Mouse (Mus musculus) layer of hippocampus, adult 18-20 months (tissue): ENCODE results near the gene Myo16. TPM values are rescaled to one million over a fixed set of nuclear protein-coding genes. Genes with fewer than 3 reads are reported as not detected.

ENCODE experiments used
- DNase-seq, 2 experiments: peaks; one replicate each; pipeline ENCODE4 v3.0.0; 2022; ENCODE audit warnings: low spot score in 2 of 2
- total RNA-seq, 2 experiments: library from RNA; stranded (reverse); gene quantifications; 2 replicates each; pipeline ENCODE4 v1.2.3; 2021

The Myo16 gene
- total RNA-seq, 2 experiments from 2014 or later: 20.0 to 20.1 TPM

DNA sequence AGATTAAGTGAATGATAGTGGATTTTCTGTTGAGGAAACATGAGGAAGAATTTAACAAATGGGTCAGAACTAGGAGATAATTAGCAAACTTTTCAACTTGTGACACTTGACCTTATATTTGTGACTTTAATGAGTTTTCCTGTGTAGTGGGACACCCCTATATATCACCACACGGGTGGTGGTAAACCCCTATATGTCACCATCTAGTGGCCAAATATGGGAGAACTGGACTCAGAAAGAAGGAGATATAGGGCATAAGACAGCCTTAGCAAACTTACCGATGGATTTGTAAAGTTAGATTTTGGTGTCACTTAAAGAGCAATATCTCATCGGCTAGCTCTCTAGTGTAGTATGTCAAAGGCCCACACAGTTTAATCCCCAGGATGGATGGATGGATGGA, 147.1 kb downstream of the Myo16 start:
- DNase-seq: peak in 1 of 2 experiments; percentile 10

DNA sequence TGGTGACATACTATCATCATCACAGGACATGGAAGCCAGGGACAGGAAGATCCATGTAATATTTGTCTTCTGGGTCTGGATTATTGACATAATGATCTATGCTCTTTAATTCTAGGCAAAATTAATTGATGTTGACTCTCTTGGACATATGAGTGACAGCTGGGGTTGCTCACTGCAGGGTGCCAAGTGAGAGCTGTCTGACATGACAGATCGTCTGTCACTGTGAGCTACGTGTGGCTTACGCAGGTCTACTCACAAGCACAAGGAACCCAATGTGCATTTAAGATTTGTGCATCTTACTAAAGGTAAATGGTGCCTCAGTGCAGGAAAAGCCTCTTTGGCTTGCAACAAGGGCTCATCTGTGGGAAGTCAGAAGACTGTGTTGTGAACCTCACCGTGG, 149.3 kb downstream of the Myo16 start:
- DNase-seq: no peak

DNA sequence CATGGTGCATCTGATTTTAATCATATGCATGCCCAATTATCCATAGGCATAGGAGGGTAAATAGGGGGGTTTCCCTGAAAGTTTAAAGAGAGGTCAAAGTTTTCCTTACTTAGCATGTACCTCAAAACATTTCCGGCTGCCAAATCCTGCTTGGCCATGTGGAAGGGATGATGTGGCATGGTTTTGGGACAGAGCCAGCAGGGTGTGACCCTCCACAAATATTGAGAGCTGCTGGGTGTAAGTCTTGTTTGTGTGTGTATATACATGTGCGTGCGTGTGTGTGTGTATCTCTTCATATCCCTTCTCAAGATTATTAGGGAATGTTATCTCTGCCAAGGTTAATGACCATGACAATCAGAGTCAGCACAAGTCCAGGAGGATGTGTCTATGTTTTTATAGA, 150.3 kb downstream of the Myo16 start:
- DNase-seq: no peak

DNA sequence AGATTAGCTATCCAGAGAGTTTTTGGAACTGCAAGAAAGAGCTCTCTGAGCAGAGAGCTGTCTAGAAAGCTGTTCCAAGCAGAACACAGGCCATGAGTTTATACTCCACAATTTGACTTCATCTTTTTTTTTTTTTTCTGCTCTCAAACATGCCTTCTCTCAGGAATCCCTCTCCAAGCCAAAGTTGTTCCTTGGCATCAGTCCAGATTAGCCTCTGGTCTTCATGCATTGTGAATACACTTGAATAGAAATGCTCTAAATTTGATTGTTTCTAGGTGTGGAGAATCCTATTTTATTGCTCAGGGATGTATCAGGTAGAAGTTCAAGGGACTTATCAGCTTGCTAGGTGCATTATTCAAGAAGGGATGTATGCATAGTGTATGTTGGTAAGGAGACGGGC, 151.0 kb downstream of the Myo16 start:
- no peak for DNase-seq

GRCm38 (mm10) chr8:10307345-10307744, 153.6 kb downstream of the Myo16 start:
- no peak for DNase-seq

GRCm38 (mm10) chr8:10307770-10308476, 154.2 kb downstream of the Myo16 start:
- DNase-seq: peak in 1 of 2 experiments; percentile 3

DNA sequence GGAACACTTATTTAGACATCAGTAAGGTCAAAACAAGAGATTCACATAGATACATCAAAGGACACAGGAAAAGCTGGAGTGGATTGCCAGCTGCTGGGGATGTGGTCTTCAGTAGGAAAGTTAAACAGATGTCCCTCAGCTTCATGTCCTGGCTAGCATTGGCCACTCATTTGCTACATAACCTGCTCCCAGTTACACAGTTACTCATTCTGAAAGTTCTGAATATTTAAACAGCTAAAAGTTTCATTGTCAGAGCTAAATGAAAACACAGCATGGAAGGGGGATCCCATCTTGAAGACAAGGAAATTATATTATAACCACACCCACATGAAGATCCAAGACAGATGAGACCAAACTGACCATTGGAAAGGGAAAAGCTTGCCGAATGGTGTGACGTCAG, 156.8 kb downstream of the Myo16 start:
- no peak for DNase-seq

DNA sequence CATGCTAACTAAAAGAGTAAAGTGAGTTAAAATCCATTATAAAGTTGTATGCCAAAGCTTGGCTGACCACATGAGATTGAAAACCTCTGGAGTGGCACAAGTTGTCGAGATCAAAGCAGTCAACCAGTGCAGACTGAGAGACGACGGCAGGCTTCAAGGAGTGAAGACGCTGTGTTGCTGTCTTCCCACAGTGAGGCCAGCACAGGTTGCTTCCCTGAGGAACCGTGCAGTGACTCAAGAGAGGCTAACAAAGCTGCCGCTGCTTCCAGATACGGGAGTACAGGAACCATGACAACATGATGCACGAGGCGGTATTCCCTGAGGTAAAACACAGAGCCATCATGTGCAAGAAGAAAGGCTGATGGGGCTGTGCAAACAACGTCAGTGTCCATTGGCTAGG, 158.6 kb downstream of the Myo16 start:
- DNase-seq: no peak

- no peak for DNase-seq
Measured at GRCm38 (mm10) chr8:10316201-10316600, 162.5 kb downstream of the Myo16 start.

DNA sequence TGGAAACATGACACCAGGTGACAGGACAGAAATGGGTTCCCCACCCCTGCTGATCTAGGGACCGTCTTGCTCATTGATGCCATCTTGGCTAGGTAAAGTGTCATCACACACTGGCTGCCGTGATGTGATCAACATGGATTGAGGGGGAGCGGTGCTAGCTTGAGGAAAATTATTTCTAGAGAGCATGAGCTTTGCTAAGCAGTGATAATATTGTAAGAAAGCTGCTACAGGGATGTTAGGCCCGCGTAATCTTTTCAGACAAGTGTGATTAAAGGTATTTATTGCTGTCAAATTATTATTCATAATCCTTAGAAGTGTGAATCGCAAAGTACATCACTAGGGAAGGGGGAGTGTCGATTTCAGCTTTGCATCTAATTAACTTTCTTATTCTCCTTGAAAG, 164.4 kb downstream of the Myo16 start:
- no peak for DNase-seq

GRCm38 (mm10) chr8:10350451-10350850, 196.7 kb downstream of the Myo16 start:
- DNase-seq: no peak

GRCm38 (mm10) chr8:10358711-10359110, 205.0 kb downstream of the Myo16 start:
- DNase-seq: no peak

DNA sequence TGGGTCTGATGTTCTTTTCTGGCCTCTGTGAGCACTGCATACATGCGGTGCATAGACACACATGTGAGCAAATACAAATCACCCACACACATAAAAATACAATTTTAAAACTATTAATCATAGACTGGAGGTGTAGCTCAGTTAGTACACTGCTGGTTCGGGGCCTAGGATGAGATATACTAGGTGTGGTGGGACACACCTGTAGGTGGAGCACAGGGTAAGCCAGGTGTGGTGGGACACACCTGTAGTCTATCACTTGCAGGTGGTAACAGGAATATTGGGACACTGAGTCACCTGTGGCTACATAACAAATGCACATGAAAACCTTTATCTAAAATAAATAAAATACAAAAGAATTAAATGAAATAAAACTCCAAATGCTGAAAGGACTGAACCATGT, 209.2 kb downstream of the Myo16 start:
- DNase-seq: no peak

GRCm38 (mm10) chr8:10363654-10364406, 210.1 kb downstream of the Myo16 start:
- peak in 1 of 2 experiments; percentile 17 for DNase-seq

DNA sequence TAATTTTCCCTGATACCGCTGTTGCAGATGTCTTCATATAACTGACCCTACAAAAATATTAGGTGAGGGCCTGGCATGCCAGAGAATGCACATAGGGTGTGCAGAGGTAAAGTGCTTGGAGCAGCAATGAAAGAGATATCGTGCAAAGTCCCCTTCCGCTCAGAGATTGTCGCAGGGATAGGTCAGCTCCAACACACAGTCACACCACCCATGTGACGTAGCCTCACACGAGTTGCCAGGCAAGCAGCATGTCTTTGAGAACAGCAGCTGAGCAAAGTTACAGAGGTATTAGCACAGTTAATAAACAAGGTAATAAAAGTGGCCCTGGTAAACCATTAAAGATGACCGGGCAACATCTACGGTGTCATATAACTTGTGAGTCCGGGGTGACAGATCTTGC, 212.4 kb downstream of the Myo16 start:
- DNase-seq: no peak

DNA sequence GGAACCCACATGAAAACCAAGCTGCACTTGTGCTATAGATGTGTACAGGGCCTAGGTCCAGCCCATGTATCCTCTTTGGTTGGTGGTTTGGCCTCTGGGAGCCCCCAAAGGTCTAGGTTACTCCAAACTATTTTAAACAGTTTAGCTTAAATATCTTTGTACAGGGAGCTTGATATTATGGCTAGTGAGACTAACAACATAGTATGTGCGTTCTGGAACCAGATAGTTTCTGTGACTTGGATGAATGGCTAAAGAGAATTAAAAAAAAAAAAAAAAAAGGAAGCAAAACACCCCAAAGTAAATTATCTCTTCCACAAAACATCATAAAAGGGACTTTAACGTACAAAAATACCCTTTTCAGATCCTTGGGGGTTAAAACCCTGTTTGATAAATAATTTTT, 218.9 kb downstream of the Myo16 start:
- no peak for DNase-seq

- no peak for DNase-seq
Measured at GRCm38 (mm10) chr8:10387143-10387542, 233.4 kb downstream of the Myo16 start.

DNA sequence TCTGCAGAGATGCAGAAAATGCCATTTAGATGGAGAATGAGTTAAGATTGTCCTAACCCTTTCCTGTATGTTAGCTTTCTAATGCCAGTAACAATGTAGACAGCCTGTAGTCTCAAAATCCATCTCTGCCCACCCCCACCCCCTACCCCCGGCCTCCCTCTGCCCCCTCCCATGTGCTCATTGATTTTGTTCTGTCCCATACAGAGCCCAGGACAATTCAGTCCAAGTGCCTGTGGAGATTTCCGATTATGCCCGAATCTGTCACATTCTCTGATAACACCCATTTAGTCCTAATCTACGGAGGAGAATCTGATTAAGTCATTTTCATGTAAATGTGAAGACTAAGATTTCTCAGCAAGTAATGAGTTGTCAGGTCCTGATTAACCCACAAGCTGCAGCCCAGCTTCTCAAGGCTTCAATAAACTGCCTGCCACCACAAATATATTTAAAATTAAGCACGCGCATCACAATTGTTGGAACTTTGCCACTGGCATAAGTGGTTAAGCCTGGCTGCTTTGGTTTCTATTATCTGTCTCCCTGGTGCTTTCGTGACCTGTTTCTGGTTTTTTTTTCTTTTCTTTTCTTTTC, 237.5 kb downstream of the Myo16 start:
- no peak for DNase-seq

DNA sequence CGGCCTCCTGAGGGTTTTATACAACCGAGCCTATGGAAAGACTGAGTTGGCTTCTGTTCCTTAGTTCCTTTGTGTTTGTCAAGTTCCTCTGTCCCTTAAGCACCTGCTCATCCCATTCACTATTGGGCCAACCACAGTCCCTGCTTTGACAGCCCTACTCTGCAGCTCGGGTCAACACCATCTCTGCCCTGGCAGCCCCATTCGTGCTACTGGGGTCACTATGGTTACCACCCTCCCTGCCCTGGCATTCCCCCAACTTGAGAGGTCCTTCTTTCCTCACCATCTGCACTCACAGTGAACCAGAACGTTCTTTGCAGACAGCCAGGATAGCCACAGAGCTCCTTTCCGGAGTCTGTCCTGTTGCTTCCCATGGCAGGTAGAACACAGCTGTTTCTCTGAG, 238.2 kb downstream of the Myo16 start:
- no peak for DNase-seq

DNA sequence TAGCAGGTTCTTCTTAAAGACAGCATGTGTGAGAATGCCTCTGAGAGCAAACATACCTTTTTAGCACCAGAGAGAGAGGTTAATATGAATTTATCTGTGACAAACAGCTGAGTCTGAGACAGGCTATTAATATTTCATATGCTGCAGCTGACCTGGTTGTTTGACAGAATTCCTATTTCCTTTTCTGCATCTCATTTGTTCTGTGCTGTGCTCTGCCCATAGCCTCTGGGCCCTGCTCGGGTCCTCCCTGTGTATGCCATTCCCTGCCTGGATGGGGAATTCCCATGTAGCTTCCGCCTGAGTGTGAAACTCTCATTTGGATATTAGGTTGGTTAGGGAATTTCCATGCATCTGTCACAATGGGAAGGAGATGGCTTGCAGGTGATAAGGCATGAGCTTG, 240.8 kb downstream of the Myo16 start:
- DNase-seq: no peak

DNA sequence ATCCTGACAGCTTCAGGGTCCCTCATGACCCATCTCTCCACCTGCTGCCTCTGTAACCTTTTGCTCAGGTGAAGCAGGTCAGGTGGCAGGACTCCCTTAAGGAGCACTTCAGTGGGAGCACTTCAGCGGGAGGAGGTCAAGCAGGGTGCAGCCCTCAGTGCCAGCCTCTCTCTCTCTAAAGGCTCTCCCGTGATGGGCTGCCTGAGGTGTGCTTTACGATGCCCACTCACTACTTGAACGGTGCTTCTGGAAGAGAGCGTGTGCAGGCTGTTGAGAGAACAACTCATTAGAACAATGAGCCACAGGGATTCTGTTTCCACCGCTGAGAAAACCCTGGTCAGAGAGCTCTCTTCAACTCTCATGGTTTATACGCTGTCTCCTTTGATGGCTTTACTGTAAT, 241.4 kb downstream of the Myo16 start:
- DNase-seq: no peak

DNA sequence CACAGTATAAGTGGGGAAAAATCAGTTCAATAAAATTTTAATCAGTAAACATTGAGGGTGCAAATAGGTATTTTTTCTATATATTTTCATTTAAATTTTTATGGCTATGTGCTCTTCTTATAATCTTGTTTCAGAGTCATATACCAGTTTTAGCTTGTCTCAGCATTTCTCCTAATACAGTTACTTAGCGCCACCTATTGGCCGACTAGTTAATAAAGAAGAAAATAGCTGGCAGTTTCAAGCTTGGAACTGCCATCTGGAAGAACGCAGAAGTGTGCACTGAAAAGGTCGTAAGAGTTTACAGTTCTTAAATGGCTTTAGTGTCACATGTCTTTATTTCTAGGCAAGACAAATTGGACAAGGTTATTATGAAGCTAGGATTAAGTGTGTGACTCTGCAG, 248.9 kb downstream of the Myo16 start:
- DNase-seq: peak in 1 of 2 experiments; percentile 82
